Mouse (Mus musculus): ENCODE data around the gene Cwh43.

Gene Cwh43

DNA sequence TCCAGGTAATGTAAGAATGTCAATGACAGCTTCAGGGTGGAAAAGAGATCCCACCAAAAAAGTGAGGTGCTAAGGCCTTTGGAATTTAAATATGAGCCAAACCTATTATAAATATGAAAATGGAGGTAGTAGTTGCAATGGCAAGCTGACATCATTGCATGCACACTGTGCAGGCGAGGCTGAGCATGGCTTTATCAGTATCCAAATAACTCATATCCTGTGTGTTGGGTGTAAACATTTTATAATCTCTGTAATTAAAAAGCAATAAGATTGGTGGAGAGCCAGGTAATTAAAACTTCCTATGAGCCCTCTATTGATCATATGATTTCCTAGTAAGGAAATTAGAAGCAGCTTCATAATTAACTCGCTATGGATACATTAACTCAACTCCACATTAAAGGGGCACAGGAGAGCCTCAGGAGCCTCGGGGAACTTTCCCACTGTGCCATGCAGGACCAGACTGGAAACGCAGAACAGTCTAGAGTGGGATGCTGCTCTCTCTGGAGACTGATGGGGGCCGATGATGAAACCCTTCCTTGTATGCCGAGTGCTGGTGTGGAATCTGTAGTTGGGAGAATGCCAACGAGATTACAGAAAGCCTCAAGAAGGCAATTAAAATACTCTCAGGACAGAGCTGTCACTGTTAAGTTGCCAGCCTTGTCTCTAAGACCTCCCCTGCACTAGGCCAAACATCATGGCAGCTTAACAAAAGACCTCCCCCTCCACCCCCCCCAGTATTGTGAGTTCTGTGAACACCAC, 5.9 kb upstream of the Cwh43 start:
- DNase-seq: no peak

DNA sequence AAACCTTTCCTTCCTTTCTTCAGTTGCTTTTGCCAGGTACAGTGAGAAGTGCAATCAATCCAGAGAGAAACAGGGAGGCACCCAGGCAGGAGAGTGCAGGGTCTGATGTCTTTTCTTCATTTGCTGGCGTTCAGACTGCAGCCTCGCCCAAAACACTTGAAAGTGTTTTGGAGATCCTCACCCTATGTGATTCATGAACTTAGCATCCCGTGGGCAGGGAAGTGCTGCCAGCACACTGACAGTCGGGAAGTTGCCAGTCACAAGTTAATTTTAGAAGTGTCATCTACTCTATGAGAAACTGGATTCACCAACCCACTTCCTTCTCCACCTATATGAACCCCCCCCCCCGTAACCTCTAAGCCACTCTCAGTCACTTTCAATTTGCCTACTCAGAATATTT, 4.5 kb upstream of the Cwh43 start:
- no peak for DNase-seq

DNA sequence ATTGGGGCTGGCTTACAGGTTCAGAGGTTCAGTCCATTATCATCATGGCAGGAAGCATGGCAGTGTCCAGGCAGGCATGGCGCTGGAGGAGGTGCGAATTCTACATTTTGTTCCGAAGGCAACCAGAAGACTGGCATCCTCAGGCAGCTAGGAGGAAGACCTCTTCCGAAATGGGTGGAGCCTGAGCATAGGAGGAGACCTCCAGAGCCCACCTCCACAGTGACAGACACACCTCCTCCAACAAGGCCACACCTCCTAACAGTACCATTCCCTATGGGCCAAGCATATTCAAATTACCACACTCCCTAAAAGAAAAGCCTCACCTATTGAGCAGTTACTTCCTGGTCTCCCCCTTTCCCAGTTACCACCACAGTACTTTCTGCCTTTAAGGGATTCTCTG, 3.0 kb upstream of the Cwh43 start:
- DNase-seq: no peak

DNA sequence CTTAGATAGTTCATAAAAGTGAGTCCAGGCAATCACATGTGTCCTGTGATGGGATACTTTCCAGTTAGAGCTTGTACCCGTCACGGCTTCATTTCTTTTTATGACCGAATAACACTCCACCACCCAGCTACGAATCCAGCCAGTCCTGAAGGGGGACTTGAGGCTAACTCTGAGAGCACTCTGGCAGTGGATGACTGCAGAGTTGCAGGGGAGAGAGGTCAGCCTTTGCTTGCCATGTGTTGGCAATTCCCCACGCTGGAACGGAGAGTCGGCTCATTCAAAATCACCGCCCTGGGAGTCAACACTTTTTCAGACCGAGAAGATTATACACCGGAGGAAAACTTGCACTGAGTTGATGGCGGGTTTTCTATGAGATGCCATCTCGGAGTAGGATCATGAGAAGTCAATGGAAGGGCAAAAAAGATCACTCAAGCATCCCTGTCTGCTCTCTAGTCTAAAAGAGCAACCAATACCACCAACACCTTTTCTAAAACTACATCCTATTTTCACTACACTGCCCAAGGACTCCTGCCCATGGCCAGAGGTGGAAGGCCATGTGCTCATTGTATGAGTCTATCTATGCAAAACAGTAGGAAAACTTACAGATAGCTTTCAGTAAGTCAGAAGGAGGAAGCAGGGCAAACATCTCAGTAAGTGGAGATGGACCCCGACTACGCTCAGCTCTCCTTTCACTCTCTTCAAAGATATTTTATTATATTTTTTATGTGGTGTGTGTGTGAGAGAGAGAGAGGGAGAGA, 2.4 kb upstream of the Cwh43 start:
- DNase-seq: no peak

DNA sequence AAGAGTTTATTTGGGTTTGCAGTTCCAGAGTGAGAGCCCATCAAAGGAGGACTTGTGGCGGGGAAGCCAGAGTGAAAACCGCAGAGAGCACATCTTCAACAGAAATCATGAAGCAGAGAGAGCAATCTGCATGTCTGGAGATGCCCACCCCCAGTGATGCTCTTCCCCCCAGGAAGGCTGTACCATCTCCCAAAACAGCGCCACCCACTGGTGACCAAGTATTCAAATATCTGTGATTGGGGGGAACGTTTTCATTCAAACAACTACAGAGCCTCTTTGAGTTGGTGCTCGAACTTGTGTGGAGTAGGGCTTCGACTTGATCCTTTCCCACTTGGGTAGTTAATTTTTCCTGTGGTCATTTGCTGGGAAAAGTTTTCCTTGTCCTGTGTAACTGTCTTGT, 1.1 kb upstream of the Cwh43 start:
- no peak for DNase-seq

DNA sequence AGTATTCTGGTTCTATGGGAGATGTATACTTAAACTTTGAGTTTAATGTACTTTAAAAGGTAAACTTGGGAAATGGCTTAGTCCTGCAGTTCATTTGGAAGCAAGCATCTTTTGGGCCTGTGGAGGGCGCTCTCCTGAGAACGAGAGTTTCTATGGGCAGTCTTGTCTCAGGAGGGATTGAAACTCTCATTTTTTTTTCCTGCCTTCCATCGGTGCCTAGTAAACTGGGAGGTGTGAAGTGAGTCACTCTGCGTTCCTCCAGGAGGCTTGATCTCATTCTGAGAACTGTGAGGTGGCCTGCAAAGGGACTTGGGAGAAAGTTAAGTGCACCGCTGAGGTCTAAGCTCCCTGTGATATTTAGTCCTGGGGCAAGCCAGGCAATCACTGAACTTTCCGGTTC, 986 bp downstream of the Cwh43 start:
- peak; percentile 28 for DNase-seq

DNA sequence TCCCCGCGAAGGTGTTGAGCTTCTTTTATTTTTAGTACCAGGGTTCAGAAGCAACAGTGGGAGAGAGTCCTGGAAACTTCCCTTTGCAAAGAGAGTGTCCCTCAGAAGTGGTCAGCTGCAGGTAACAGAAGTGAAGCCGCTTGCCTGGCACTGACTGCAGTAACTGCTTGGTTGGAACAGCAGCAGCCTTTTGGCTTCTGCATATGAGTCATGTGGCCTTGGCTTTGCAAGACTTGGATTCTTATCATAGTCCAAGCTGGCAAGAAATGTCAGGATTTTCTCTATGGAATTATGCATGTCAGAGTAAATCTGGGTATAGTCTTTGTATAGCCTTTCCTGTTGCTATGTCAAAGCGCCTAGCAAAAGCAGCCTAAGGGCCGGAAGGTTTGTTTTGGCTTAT, 4.1 kb downstream of the Cwh43 start:
- no peak for DNase-seq

DNA sequence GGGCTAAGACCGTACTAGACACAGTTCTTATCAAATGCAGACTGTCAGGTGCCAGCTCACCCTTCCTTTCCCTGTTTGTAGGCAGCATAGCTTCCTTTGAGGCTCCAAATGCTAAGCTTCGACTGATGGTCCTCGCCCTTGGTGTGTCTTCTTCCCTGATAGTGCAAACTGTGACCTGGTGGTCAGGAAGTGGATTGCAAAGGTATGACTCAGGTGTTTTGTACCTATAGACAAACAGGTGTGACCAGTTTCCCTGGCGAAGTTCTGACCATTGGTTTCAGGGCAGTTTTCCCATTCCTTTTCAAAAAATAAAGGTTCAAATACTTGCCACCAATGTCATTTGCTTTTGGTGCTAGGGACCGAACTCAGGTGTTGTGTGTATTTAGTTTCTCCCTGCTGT, 5.9 kb downstream of the Cwh43 start:
- no peak for DNase-seq

DNA sequence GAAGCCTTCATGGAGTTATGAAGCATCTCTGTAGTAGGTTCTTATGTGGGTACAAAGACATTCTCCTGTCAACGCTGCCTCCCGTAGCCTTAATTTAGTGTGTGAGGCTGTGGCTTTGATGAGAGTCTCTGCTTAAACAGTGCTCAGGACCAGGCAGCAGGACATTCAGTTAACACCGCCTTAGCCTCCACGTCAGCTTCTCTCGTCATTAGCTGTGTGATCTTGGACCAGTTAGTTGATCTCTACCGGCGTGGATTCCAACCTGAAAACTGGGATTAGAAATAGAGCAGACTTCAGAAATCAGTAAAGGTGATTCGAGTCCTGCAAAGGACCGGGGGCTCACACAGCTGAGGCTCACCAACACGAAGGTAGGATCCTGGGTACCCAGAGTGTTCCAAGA, 8.3 kb downstream of the Cwh43 start:
- no peak for DNase-seq

DNA sequence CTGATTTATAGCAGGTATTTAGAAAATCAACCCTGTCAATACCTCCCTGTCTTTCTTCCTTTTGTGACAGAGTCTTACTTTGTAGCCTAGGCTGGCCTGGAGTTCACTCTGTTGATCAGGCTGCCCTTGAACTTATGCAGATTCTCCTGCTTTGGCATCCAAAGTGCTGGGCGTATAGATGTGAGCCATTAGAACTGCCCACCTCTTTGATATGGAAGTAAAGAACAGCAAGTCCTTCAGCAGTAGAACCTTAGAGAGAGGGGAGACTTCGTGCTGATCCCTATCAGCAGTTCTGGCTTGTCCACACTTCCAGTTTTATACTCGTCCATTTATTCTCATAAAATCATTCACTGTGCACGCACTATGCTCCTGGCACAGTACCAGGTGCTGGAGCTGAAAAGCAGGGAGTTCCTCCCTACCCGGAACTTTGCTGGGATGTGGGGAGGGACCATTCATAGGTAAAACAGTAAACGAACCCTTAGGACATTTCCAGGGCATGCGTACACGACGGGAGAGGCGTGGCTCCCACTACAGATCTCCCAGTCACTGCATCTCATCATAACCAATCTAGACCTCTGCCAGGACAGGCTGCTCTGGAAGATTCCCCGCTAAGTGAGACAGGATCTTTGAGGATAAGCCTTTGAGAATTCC, 13.3 kb downstream of the Cwh43 start:
- DNase-seq: no peak

DNA sequence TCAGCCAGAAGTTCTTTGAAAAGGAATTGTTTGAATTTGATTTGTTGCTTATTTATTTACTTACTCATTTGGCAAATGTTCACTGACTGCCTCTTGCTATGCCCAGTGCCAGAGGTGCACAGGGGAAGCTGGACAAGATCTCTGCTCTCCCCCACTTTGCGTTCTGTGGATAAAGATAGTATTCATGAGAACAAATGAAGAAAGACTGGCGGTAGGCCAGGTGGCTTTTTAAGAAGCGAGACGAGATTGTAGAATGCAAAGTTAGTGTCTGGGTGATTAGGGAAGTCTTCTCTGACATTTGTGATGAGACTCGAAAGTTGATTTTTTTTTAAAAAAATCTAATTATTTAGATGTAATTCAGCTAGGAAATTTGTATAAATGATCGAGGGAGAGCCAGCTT, 20.9 kb downstream of the Cwh43 start:
- DNase-seq: no peak

DNA sequence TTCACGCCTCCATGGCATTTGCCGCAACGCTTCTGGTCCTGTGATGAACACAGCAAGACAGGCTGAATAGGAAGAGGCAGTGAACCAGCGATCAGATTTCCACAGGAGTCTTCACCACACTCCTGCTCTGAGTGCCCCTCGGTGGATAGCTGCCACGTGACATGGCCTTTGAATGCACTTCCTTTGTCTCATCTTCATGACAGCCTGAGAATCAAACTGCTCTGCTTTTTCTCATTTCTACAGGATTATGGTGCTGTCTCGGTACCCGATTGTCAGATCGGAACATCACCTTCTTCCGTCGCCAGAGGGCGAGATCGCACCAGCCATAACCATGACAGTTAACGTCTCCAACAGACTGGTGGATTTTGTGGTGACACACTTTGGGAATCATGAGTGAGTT, 25.7 kb downstream of the Cwh43 start:
- DNase-seq: peak; percentile 84

DNA sequence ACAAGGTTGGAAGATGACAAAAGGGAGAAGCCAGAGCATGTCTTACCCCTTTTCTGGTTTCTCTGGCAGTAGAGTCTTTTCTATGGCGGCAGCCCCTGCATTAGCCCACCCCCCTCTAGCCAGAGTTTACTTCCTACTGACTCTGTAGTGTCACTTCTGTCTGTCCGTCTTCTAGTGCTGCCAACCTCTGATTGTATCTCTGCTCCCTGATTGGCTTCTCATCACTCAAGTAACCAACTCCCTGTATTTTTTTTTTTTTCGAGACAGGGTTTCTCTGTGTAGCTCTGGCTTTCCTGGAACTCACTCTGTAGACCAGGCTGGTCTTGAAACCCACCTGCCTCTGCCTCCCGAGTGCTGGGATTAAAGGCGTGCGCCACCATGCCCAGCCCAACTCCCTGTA, 26.9 kb downstream of the Cwh43 start:
- no peak for DNase-seq

DNA sequence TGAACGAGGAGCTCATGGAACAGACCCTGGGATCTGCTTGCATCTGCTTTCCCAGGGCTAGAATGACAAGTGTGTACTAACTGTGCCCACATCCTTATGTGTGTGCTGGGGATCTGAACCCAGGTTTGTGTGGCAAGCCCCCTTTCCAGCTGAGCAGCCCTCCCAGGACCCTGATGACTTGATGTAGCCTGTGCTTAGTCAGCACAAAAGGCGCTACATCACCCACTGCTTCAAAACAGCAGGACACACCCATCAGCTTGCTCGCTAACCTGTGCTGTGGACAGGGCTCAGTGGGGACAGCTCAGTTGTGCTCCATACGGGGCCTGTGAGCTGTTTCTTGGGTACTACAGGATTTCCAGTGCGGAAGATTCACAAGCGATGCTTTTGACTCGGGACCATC, 28.9 kb downstream of the Cwh43 start:
- no peak for DNase-seq

DNA sequence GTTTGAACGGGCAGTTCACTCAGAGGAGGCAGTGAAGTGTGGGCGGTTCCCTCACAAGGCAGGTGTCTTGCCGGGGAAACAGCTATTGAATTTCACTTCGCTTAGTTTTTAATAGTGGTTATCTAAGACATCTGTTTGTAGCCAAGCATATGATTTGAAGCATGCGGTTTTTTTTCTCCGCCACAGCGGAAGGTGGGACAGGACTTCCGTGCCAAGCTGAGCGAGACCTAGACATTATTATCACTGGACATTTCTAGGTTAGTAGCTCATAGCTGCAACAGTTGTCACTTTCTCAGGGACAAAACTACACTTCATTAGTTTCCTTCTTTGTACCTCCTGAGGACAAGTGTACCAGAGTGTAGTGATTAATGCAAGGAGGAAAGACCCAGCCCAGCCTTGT, 36.3 kb downstream of the Cwh43 start:
- no peak for DNase-seq

DNA sequence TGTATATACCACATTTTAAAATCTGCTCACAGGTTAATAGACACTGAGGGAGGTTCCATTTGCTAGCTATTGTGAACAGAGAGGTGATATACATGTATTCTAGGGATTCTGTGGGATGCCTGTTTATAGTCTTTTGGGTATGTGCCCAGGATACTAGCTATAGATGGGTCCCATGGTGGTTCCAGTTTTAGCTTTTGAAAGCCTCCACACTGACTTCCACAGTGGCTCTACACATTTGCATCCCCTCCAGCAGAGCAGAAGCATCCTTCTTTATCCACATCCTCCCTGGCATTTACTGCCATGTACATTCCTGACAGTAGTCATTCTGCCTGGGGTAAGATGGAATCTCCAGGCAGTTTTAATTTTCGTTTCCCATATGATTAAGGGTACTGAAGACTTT, 44.4 kb downstream of the Cwh43 start:
- DNase-seq: no peak

DNA sequence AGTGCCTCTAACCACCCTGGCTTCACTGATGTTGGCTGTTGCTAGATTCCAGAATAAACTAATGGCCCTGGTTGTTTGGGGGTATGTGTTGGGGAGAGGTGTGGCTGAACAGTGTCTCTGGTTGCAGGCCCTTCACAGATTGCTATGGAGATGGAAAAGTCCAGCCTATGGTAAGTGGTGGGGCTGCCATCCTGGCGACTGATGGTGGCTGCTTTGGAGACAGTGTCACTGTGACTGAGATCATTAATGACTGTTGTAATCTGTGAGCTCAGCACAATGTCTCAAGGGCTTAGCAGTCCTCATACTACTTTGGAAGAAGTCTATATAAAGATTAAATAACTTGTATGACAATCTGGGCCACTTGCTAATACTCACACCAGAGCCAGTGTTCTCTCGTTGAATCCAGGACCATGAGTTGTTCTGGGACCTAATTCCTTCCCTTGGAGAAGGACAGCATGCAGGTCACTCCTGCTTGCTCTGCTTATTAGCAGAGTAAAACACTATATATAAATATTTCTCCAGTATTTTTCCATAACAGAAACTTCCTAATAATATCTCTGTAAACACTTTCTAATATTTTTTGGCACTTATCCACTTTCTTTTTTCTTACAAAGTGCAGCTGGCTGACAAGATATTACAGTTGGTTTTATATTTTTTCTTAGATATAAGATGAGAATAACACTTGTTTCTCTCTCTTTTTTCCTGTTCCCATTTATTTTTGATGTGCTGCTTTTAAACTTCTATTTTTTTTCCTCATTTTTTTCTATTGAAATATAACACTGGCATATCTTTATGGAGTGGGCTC, 48.8 kb downstream of the Cwh43 start:
- DNase-seq: no peak

DNA sequence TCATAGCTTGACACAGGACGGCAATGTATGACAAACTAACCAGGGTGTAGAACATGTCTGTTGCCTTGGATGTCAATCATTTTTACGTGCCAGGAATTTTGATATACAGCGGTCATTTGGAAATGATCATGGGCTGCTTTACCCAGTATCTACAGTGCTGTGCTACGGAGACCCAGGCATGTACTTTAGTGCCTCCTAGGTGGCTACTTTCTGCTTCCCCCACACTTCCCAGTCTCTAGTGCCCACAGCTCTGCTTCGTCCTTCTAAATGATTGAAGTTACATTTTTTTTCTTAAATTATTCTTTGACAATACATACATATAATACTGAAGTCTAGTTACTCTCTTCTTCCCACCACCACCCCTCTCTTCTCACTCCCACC, 49.4 kb downstream of the Cwh43 start:
- DNase-seq: no peak

DNA sequence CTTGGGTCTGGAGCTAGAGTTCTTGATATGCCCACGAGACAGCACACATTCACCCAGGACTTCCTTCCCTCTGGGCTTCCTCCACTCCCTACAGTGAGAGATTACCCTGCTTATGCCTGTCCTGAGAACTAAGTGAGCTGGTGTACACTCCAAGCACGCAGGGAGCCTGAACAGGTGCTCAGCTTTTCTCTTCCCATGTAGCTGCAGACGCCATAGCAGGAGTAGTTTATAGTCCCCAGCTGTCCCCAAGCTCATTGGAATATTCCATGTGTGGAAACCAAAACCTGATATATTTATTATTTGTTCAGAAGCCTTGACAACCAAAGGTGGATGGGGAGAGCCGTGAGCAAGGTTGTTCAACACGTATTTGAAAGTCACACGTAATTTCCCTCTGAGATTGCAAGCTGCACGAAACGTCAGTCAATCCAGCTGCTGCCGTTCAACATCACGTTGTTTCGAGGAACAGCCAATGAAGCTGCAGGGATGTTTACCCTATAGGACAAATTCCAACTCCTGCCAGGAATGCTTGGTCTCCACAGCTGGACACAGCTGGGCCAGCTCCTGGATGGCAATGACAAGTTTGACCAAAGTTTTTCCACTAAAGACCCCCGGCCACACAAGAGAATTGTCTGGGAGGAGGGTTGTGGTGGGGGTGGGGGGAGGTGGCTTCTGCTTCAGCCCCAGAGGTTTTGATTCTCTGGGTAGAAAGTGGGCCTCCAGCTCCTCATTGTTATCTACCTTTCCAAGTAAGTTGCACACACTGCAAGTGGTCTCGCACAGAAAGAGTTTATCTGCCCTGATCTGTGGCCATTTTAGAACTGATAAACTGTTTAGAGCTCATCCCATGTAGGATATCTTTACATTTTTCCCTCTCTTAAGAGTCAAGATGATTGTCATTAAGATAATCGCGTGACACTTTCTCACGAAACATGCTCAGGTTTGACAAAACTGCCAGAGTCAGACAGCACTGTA, 62.9 kb downstream of the Cwh43 start:
- DNase-seq: no peak

DNA sequence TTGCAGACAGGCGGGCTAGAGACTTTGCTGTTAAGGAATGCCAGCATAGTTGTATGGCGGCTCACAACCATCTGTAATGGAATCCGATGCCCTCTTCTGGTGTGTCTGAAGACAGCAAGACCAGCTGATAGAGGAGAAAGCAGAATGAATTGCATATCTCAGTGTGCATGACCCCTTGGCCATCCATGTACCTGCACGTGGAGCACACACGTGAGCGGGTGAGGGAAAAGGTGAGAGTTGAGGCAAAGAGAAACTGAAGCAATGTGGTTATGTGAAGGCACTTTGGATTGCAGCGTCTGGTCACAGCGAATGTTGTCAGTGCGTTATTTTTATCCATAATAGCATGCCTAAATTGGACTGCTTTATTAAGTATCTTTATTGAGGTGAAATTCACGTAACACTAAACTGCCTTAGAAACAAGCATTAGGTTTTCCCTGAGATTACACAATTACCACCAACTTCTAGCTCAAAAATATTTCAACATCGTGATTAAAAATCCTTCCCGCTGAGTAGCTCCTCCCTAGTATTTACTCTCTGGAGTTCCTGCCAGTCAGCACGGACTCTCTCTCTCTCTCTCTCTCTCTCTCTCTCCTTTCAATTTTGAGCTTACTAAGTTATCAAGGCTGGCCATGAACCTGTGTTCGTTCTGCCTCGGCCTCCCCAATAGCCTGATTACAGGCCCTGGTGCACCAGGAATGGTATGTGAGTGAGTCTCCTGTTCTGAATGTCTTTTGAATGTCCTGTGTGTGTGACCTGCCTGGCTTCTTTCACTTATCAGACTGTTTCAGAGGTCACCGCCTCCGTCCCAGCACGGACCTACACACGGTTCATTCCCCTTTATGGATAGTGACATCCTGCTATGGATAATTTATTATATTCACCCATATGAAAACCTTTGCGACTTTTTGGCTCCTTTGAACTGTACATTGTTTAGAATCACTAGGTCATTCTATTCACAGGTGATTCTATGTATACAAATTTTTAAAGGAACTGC, 68.8 kb downstream of the Cwh43 start:
- DNase-seq: no peak

DNA sequence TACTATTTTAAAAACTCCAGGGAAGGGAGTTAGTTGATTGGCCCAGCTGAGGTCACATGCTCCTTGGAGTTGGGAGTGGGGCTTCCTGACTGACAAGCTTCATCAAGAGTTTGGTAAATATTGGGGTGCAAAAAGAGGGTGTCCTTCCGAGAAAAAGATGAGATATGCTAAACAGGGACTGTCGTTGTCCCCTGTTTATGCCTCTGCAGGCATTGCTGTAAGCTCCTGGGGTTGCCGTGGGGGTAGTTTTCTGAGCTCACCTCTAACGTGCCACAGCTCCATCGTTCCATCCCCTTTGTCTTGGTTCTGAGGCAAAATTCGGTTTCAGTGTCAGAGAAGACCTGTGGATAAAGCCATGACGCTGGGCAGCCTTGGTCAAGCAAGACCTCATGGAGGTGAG, 74.8 kb downstream of the Cwh43 start, which contains the start of gene Dcun1d4:
Gene Dcun1d4 (plus strand): TSS at position 301 of the 400 bp plus-strand sequence.
- no peak for DNase-seq
